Mouse (Mus musculus) lung, postnatal 0 days (tissue): ENCODE measurements around the gene Fgfr1op.

Experiments used
- CTCF ChIP-seq: IDR thresholded peaks from 2 replicates; pipeline ENCODE4 v1.5.1; 2016; ENCODE audit warnings: antibody characterized with exemption, mild to moderate bottlenecking
- EP300 ChIP-seq: IDR thresholded peaks from 2 replicates; pipeline ENCODE4 v1.6.1; 2016; ENCODE audit warnings: antibody characterized with exemption, mild to moderate bottlenecking, control low read depth

DNA sequence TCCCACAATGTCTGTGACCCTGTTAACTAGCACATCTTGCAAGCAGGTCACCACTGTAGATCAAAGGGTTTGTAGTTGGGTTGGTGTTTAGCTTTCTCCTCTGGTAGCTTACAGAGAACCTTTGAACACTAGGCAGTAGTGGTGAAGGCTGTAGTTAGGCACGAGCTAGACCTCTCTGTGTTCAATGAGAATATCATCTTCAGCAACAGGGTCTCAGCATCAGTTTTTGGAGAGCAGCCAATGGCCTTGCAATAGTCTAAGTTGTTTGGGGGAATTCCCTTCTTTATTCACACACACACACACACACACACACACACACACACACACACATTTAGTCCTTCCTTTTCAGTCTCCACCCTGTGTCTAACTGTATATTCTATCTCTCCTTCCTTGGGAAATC lies 38.2 kb downstream of the Fgfr1op start:
- TF ChIP-seq EP300 (no peak), CTCF (no peak)
